Mouse (Mus musculus): ENCODE measurements around the gene F9. TPM values are rescaled to one million over a fixed set of nuclear protein-coding genes. Genes with fewer than 3 reads are reported as not detected.
"Not testable (repeated sequence)": the region's sequence is repeated elsewhere in the genome, so short reads cannot be mapped to it uniquely, and the experiment has no call there.

The F9 gene
- not detected in 2 replicates for polyA plus RNA-seq (2014; fragmentation: Nextera tagmentation; extraction: Ambion mirVana)

GRCm38 (mm10) chrX:59999221-60000083 lies at the start of gene F9:
F9 (plus strand) TSS chrX:59999464.
- no peaks in the 10 kb centered on the region for H3K27me3 ChIP-seq (ENCODE audit: control insufficient read depth, insufficient read depth, low read length)
- no peak within 1 kb of the TSS for H3K9ac ChIP-seq (ENCODE audit: low read depth, low read length)
- WGBS, result 90% methylated on average over 10 of the region's 10 CpGs
- no peaks in the 10 kb centered on the region for H3K36me3 ChIP-seq (ENCODE audit: control insufficient read depth, insufficient read depth, low read length)
- no peak for ATAC-seq (ENCODE audit: low FRiP score)
- no peak within 1 kb of the TSS for H3K4me2 ChIP-seq (replicated peaks; ENCODE audit: low read depth, low read length)
- no peaks in the 10 kb centered on the region for H3K4me1 ChIP-seq (replicated peaks; ENCODE audit: control insufficient read depth, insufficient read depth, low read length)
- DNase-seq (ENCODE audit: low spot score), result no peak
- no peak within 1 kb of the TSS for H3K4me3 ChIP-seq (ENCODE audit: low read depth, low read length)
- no peaks in the 10 kb centered on the region for H3K9me3 ChIP-seq (ENCODE audit: control insufficient read depth, low read length)
- H3K27ac ChIP-seq (ENCODE audit: low read depth, low read length), result no peak within 1 kb of the TSS

GRCm38 (mm10) chrX:59969767-59970166 lies 29.5 kb upstream of the F9 start:
- not testable (repeated sequence) for H3K9ac ChIP-seq (ENCODE audit: low read depth, low read length); DNase-seq (ENCODE audit: low spot score); H3K36me3 ChIP-seq (ENCODE audit: control insufficient read depth, insufficient read depth, low read length); H3K27ac ChIP-seq (ENCODE audit: low read depth, low read length); H3K4me1 ChIP-seq (replicated peaks; ENCODE audit: control insufficient read depth, insufficient read depth, low read length); H3K27me3 ChIP-seq (ENCODE audit: control insufficient read depth, insufficient read depth, low read length); ATAC-seq (ENCODE audit: low FRiP score); H3K4me2 ChIP-seq (replicated peaks; ENCODE audit: low read depth, low read length); H3K9me3 ChIP-seq (ENCODE audit: control insufficient read depth, low read length); H3K4me3 ChIP-seq (ENCODE audit: low read depth, low read length)

GRCm38 (mm10) chrX:60000084-60000443 lies 800 bp downstream of the F9 start:
- Histone ChIP-seq H3K9ac (ENCODE audit: low read depth, low read length) (no peak overlapping the region), H3K4me3 (ENCODE audit: low read depth, low read length) (no peak overlapping the region), H3K27ac (ENCODE audit: low read depth, low read length) (no peak overlapping the region), H3K27me3 (ENCODE audit: control insufficient read depth, insufficient read depth, low read length) (no peaks in the 10 kb centered on the region), H3K36me3 (ENCODE audit: control insufficient read depth, insufficient read depth, low read length) (no peaks in the 10 kb centered on the region), H3K4me1 (replicated peaks; ENCODE audit: control insufficient read depth, insufficient read depth, low read length) (no peaks in the 10 kb centered on the region), H3K4me2 (replicated peaks; ENCODE audit: low read depth, low read length) (no peak overlapping the region), H3K9me3 (ENCODE audit: control insufficient read depth, low read length) (no peaks in the 10 kb centered on the region)
- DNase-seq (ENCODE audit: low spot score) (no peak), ATAC-seq (ENCODE audit: low FRiP score) (no peak)
- 81% methylated on average over 3 of the region's 3 CpGs for WGBS

- Histone ChIP-seq H3K27ac (ENCODE audit: low read depth, low read length) (no peak overlapping the region), H3K36me3 (ENCODE audit: control insufficient read depth, insufficient read depth, low read length) (no peaks in the 10 kb centered on the region), H3K4me3 (ENCODE audit: low read depth, low read length) (no peak overlapping the region), H3K9me3 (ENCODE audit: control insufficient read depth, low read length) (no peaks in the 10 kb centered on the region), H3K27me3 (ENCODE audit: control insufficient read depth, insufficient read depth, low read length) (no peaks in the 10 kb centered on the region), H3K4me1 (replicated peaks; ENCODE audit: control insufficient read depth, insufficient read depth, low read length) (no peaks in the 10 kb centered on the region), H3K4me2 (replicated peaks; ENCODE audit: low read depth, low read length) (no peak overlapping the region), H3K9ac (ENCODE audit: low read depth, low read length) (no peak overlapping the region)
- DNase-seq (ENCODE audit: low spot score) (no peak), ATAC-seq (ENCODE audit: low FRiP score) (no peak)
- 97% methylated on average over 2 of the region's 2 CpGs for WGBS
These were observed 2.2 kb downstream of the F9 start for GRCm38 (mm10) chrX:60001461-60001860.

- Histone ChIP-seq H3K9me3 (ENCODE audit: control insufficient read depth, low read length) (no peaks in the 10 kb centered on the region), H3K27ac (ENCODE audit: low read depth, low read length) (no peak overlapping the region), H3K4me1 (replicated peaks; ENCODE audit: control insufficient read depth, insufficient read depth, low read length) (no peaks in the 10 kb centered on the region), H3K27me3 (ENCODE audit: control insufficient read depth, insufficient read depth, low read length) (no peaks in the 10 kb centered on the region), H3K9ac (ENCODE audit: low read depth, low read length) (no peak overlapping the region), H3K36me3 (ENCODE audit: control insufficient read depth, insufficient read depth, low read length) (no peaks in the 10 kb centered on the region), H3K4me2 (replicated peaks; ENCODE audit: low read depth, low read length) (no peak overlapping the region), H3K4me3 (ENCODE audit: low read depth, low read length) (no peak overlapping the region)
- no peak for ATAC-seq (ENCODE audit: low FRiP score)
- peak; percentile 5 for DNase-seq (ENCODE audit: low spot score)
These were observed 13.9 kb downstream of the F9 start for GRCm38 (mm10) chrX:60013084-60013676.

- Histone ChIP-seq H3K36me3 (ENCODE audit: control insufficient read depth, insufficient read depth, low read length) (no peaks in the 10 kb centered on the region), H3K9me3 (ENCODE audit: control insufficient read depth, low read length) (no peaks in the 10 kb centered on the region), H3K27ac (ENCODE audit: low read depth, low read length) (no peak overlapping the region), H3K4me3 (ENCODE audit: low read depth, low read length) (no peak overlapping the region), H3K9ac (ENCODE audit: low read depth, low read length) (no peak overlapping the region), H3K27me3 (ENCODE audit: control insufficient read depth, insufficient read depth, low read length) (no peaks in the 10 kb centered on the region), H3K4me1 (replicated peaks; ENCODE audit: control insufficient read depth, insufficient read depth, low read length) (no peaks in the 10 kb centered on the region), H3K4me2 (replicated peaks; ENCODE audit: low read depth, low read length) (no peak overlapping the region)
- ATAC-seq (ENCODE audit: low FRiP score), result no peak
- DNase-seq (ENCODE audit: low spot score), result no peak
- 75% methylated on average over 1 of the region's 1 CpGs for WGBS
These were observed 15.3 kb downstream of the F9 start for GRCm38 (mm10) chrX:60014588-60014987.

- Histone ChIP-seq H3K4me2 (replicated peaks; ENCODE audit: low read depth, low read length) (no peak overlapping the region), H3K9ac (ENCODE audit: low read depth, low read length) (no peak overlapping the region), H3K4me1 (replicated peaks; ENCODE audit: control insufficient read depth, insufficient read depth, low read length) (no peaks in the 10 kb centered on the region), H3K36me3 (ENCODE audit: control insufficient read depth, insufficient read depth, low read length) (no peaks in the 10 kb centered on the region), H3K9me3 (ENCODE audit: control insufficient read depth, low read length) (no peaks in the 10 kb centered on the region), H3K27me3 (ENCODE audit: control insufficient read depth, insufficient read depth, low read length) (no peaks in the 10 kb centered on the region), H3K27ac (ENCODE audit: low read depth, low read length) (no peak overlapping the region), H3K4me3 (ENCODE audit: low read depth, low read length) (no peak overlapping the region)
- ATAC-seq (ENCODE audit: low FRiP score) (no peak), DNase-seq (ENCODE audit: low spot score) (no peak)
- WGBS, result 78% methylated on average over 4 of the region's 4 CpGs
These were observed 21.7 kb downstream of the F9 start for GRCm38 (mm10) chrX:60021007-60021406.

GRCm38 (mm10) chrX:60021595-60021994 lies 22.3 kb downstream of the F9 start:
- H3K27ac ChIP-seq (ENCODE audit: low read depth, low read length), result no peak overlapping the region
- no peak for DNase-seq (ENCODE audit: low spot score)
- WGBS, result 90% methylated on average over 2 of the region's 2 CpGs

GRCm38 (mm10) chrX:60026654-60027053 lies 27.4 kb downstream of the F9 start:
- H3K4me1 ChIP-seq (replicated peaks; ENCODE audit: control insufficient read depth, insufficient read depth, low read length), result no peaks in the 10 kb centered on the region
- H3K36me3 ChIP-seq (ENCODE audit: control insufficient read depth, insufficient read depth, low read length), result no peaks in the 10 kb centered on the region
- no peak overlapping the region for H3K4me2 ChIP-seq (replicated peaks; ENCODE audit: low read depth, low read length)
- 7% methylated on average over 3 of the region's 3 CpGs for whole genome bisulfite sequencing
- DNase-seq (ENCODE audit: low spot score), result peak; percentile 33
- no peak overlapping the region for H3K9ac ChIP-seq (ENCODE audit: low read depth, low read length)
- no peak overlapping the region for H3K27ac ChIP-seq (ENCODE audit: low read depth, low read length)
- no peak for ATAC-seq (ENCODE audit: low FRiP score)
- H3K9me3 ChIP-seq (ENCODE audit: control insufficient read depth, low read length), result no peaks in the 10 kb centered on the region
- no peak overlapping the region for H3K4me3 ChIP-seq (ENCODE audit: low read depth, low read length)
- no peaks in the 10 kb centered on the region for H3K27me3 ChIP-seq (ENCODE audit: control insufficient read depth, insufficient read depth, low read length)

More at GRCm38 (mm10) chrX:60021595-60021994, 22.3 kb downstream of the F9 start:
- Histone ChIP-seq H3K4me3 (ENCODE audit: low read depth, low read length) (no peak overlapping the region), H3K9ac (ENCODE audit: low read depth, low read length) (no peak overlapping the region), H3K27me3 (ENCODE audit: control insufficient read depth, insufficient read depth, low read length) (no peaks in the 10 kb centered on the region), H3K9me3 (ENCODE audit: control insufficient read depth, low read length) (no peaks in the 10 kb centered on the region), H3K36me3 (ENCODE audit: control insufficient read depth, insufficient read depth, low read length) (no peaks in the 10 kb centered on the region), H3K4me1 (replicated peaks; ENCODE audit: control insufficient read depth, insufficient read depth, low read length) (no peaks in the 10 kb centered on the region), H3K4me2 (replicated peaks; ENCODE audit: low read depth, low read length) (no peak overlapping the region)
- ATAC-seq (ENCODE audit: low FRiP score), result no peak

Measured in hindbrain, embryonic 11.5 days (tissue).